Mouse (Mus musculus) lung, postnatal 0 days (tissue): ENCODE results near the gene Gm14147.
"Not testable (repeated sequence)": the region's sequence is repeated elsewhere in the genome, so short reads cannot be mapped to it uniquely, and the experiment has no call there.

Source experiments
- CTCF ChIP-seq: IDR thresholded peaks from 2 replicates; pipeline ENCODE4 v1.5.1; 2016; ENCODE audit warnings: antibody characterized with exemption, mild to moderate bottlenecking
- EP300 ChIP-seq: IDR thresholded peaks from 2 replicates; pipeline ENCODE4 v1.6.1; 2016; ENCODE audit warnings: antibody characterized with exemption, mild to moderate bottlenecking, control low read depth

DNA sequence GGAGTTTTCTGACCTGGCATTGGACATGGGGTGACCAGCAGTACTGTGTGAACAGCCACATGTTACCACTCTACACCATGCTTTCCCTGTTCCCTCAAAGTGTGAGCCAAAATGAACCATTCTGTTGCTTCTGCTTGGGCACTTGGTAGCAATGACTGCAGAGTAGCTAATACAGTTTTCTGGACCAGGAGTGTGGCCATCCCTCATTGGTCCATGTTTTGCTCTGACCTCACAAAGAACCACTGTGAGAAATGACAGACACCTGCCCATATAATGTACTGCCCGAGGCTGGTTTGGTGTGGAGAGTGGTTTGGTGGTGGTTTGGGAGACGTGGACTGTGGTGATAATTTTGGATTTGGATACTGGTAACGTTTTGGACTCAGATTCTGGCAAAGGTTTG lies at the start of gene Gm14147:
- not testable (repeated sequence) for TF ChIP-seq CTCF, EP300
